Mouse (Mus musculus): ENCODE measurements around the gene Pafah2.

The Pafah2 gene

DNA sequence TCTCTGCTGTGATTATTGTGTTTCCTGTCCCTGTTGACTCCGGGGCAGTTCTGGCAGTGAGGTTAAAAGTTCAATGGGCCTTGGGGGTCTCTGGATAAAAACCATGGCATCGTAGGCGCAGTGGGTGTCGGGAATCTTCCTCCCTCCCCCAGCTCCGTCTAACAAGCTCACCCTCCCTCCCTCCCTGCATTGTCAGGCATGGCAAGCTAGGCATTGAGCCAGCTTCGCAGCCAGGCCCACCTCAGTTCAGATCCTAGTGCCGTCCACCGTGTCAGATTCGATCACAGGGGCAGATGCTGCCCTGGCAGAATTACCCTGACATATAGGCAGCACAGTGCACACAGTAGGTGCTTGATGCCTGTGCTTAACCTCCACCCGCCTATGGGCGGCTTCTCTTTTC, 25.9 kb downstream of the Pafah2 start:
- DNase-seq (ENCODE audit: low spot score in 2 of 2), result no peak

DNA sequence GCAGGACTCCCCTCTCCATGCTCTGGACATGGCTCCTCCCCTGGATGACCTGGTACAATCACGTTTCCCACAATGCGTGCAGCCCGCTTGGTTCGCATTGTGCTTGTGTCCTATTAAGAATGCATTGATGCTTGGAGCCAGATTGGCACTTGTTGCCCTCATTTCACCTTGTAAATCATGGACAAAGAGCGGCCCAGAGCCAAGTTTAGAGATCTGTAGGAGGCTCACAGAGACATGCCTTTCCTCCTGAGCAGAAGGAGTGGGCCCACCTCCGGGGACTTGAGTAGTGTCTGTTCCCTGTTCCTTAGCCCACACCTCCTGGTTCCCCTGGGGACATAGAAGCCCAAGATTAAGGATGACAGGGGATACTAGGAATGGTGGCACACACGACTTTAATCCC, 27.8 kb downstream of the Pafah2 start:
- no peak for DNase-seq (ENCODE audit: low spot score in 2 of 2)

DNA sequence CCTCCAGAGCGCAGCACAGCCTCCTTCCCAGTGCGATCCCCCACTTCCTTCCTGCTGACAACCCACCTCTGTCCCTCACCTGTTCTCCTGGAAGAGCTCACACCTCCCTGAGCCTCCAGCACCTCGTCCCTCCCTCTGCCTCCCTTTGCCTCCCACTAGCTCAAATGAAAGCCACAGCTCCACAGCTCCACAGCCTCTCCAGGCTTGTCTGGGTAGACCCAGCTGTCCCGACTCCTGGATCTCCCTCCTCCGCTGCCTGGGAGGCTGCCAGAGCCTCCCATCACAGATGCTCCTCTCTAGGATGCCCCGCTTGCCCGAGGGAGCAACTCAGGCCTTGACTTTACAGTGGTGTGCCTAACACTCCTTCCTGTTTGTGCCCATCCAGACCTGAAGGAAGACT, 29.0 kb downstream of the Pafah2 start:
- peak in 1 of 2 experiments; percentile 57 for DNase-seq (ENCODE audit: low spot score in 2 of 2)

DNA sequence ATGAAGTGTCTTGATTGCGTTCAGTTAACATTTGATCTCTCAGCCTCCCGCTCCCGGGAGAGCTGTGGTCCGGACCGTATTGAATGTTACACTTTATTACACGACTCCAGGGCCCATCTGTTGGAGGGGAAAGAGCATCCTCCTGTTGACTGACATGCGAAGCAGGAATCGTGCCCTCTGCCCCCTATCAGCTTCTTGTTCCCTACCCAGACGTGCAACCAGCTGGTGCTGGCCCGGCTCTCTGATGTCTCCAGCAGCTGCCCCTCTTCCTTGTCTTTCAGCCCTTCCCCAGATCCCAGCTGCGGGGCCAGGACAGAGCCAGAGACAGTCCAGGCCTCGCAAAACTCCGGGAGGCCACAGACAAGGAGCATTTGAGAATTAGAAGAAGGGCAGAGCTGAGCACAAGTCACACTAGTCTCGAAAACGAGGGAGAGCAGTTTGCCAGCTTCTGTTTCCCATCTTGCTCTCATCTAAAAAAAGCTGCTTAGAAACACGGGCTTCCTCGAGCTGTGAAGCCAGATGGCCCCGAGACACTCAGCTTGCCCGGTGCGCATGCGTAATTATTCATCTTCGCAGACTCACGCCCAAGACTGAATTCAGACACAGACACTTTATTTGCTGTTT, 34.4 kb downstream of the Pafah2 start:
- DNase-seq (ENCODE audit: low spot score in 2 of 2), result peak; percentile 92 to 98

DNA sequence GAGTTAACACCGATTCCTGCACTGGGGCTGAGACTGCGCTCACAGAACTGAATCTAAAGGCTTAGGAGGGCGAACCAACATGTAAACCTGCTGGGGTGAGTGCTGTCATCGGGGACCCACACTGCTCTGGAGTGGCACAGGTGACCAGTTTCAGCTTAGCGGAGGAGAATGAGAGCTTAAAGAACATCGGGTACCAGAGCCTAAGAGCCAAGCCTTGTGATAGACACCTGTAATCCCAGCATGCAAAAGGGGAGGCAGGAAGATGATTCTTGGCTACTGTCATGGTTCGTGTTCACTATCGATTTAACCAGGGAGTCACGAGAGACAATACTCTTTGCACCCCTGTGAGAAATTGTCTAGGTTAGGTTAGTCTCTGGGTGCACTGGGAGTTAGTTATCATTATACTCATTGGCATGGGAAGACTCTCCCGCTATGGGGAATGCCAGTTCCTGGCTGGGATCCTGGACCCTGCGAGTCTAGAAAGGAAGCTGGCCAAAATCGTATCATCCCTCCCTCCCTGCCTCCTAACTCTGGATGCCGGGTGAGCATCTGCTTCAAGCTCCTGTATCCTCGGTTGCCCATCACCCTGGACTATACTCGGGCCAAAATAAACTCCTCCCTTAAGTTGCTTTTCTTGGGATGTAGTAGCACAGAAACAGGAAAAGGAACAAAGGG, 36.7 kb downstream of the Pafah2 start:
- DNase-seq (ENCODE audit: low spot score in 2 of 2), result no peak

DNA sequence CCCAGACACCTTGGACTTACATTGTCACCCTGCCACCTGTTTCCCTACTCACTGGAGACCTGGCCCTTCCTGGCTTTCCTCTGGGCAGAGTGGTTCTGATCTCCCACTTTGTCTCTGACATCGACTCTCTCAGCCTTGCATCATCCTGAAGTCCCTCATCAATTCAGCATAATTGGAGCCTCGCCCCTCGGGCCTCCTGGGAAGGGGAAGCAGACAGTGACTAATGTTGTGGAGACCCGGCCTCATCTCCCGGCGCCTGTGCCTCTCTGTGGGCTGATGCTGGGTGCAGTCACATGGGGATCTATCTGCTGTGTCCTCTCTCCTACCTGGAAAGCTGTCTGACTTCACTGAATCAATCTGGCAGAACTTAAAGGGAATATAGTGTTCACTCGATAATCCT, 40.1 kb downstream of the Pafah2 start:
- no peak for DNase-seq (ENCODE audit: low spot score in 2 of 2)

DNA sequence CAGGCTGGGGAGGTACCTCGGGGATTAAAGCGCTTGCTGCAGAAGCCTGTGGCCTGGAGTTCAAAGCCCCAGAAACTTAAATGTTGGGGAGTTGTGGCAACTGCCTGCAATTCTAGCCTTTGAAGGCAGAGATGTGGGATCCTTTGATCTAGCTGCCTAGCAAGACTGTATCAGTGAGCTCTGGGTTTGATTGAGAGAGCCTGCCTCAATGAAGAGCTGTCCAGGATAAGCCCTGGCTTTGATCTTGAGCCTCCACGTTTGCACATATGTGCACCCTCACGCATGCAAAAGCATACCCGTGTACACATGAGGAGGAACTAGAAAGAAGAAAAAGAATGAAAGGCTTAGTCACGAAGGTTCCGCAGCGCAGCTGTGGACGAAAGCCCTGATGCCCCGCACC, 40.5 kb downstream of the Pafah2 start:
- no peak for DNase-seq (ENCODE audit: low spot score in 2 of 2)

DNA sequence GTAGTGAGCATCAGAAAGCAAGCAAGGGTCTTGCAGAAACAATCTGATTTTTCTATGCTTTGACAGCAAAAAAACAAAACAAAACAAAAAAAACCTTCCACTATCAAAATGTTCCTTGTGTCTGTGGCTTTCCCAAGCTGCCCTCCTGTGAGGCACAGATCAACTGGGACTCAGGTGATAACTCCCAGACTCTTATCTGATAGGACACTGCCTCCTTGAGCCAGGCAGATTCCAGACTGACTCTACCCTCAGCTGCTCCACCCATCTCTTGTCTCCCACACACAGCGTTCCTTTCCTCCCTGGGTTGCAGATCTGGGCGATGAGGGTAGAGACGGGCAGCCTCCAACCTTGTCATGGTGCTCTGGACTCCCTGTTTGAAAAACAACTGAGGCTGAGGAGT, 43.0 kb downstream of the Pafah2 start:
- DNase-seq (ENCODE audit: low spot score in 2 of 2), result no peak

DNA sequence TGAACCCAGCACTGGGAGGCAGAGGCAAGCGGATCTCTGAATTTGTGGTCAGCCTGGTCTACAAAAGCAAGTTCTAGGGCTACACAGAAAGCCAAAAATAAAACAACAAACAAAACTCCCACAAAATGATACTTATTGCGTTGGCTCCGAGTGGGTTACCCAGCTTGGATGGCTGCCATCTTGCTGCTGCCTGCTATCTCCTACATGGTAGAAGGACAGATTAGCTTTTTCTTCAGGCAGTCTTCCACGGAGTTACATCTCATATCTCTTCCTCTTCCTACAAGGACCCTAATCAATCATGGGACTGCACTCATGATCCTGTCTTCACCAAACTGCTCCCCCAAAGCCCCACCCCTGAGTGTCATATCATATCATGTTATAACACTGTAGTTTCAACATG, 43.8 kb downstream of the Pafah2 start:
- DNase-seq (ENCODE audit: low spot score in 2 of 2), result no peak

DNA sequence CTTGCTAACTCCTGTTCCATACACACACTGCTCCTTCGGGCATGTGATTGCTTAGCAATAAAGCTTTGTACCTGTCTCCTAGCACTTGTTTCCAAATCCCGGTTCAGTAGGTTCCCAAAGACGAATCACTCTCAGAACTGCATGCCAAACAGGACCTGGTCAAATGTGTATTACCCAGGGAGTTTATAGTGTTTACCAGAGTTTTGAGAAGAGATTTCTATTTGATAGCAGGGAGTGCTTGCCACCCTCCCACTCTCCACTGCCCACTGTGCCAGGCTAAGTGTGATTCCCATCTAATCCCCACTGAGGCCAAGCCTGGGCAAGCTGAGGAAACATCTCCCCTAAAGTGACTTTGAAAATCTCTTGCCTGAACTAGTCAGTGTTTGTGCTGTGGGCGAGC, 46.1 kb downstream of the Pafah2 start:
- no peak for DNase-seq (ENCODE audit: low spot score in 2 of 2)

DNA sequence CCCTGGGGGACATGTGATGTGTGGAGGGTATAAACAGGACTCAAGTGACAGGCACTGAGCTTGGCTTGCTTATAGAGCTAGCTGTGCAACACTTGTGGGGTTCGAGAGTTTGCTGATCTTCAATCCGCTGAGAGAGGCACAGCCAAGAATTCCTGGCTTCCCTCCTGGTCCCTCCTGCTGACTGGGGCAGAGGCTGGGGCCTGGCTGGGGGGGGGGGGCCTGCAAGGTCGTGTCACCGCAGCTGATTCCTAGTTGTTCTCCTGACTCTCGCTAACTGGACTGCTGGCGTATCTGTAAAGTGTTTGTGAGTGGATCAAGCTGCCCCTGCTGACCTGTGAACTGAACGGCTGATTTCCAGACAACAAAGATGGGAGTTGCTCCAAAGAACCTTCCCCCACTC, 47.5 kb downstream of the Pafah2 start:
- no peak for DNase-seq (ENCODE audit: low spot score in 2 of 2)

DNA sequence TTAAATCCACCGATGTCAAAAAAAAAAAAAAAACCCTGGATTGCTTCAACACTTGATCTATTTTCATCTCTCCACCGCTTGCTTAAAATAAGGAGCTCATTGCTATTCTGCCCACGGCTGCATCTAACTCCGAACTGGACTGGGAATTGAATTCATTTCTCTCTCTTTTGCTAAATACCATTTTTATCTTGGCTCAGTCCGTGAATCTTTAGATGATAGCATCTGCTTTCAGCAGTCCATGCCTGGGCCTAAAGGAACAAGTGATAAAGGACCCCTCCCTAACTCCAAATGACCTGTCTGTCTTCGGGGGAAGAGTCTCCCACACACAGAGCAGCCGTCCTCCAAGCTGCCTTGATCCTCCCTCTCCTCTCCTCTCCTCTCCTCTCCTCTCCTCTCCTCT, 48.8 kb downstream of the Pafah2 start:
- peak; percentile 50 to 79 for DNase-seq (ENCODE audit: low spot score in 2 of 2)

DNA sequence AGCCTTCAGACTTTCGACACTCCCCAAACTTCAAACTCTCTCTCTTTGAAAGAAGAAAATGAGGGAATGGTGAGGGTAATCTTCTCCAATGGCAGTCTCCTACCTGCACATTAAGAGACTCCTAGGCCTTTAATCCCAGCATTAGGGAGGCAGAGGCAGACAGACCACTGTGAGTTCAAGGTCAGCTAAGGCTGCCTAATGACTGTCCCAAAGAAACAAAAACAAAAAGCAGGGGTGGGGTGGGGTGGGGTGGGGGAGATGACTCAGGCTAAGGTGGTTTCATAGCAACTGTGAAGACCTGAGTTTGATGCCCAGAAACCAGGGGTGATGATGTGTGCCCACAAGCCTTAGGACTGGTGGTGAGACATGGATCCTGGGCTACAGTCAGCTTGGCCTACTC, 49.4 kb downstream of the Pafah2 start:
- DNase-seq (ENCODE audit: low spot score in 2 of 2), result no peak

DNA sequence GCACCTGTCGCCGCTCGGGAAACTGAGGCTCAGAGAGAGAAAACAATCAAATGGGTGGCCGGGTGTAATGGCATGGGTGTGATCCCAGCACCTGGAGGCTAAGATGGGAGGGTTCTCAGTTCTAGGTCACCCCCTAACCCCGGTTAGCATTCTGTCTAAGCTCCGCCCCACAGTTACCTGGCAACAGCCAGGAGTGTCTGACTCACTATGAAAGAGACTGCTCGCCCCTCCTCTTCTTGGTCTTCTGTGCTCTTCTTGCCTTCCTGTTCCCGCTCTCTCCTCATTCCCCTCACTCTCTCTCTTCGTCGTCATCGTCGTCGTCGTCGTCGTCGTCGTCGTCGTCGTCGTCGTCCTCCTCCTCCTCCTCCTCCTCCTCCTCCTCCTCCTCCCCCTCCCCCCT, 51.8 kb downstream of the Pafah2 start:
- no peak for DNase-seq (ENCODE audit: low spot score in 2 of 2)

DNA sequence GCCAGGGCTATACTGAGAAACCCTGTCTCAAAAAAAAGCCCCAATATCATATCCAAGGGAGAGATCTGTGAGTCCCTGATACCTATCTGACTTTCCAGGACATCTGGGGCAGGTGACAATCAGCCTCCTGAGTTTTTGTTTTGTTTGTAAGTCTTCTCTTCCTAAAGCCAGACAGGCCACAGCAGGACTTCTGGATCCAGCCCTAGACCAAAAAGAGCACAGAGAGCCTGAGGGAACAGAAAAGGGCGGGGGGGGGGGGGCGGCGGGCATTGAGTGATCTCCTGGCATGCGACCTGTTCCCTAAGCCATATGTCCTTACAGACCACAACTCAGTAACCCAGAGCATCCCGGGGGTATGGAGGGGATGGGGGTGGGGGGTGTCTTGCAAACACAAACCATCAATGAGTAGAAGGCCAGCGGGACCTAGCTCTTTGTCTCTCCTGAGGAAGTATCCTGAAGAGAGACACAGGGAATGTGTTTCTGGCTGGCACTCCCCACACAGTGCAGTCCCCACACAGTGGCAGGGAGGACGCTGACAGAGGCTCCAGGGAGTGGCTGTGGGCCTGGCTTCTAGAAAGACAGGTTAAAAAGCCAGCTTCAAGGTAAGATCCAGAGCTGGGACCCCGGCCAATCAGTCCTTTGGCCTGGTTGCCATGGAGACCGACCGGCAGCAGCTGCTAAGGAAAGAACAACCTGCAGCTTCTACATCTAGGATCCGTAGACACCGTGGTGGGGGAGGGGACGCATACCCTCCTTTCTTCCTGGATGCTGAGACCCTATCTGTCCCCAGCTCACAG, 53.7 kb downstream of the Pafah2 start:
- peak in 1 of 2 experiments; percentile 56 for DNase-seq (ENCODE audit: low spot score in 2 of 2)

DNA sequence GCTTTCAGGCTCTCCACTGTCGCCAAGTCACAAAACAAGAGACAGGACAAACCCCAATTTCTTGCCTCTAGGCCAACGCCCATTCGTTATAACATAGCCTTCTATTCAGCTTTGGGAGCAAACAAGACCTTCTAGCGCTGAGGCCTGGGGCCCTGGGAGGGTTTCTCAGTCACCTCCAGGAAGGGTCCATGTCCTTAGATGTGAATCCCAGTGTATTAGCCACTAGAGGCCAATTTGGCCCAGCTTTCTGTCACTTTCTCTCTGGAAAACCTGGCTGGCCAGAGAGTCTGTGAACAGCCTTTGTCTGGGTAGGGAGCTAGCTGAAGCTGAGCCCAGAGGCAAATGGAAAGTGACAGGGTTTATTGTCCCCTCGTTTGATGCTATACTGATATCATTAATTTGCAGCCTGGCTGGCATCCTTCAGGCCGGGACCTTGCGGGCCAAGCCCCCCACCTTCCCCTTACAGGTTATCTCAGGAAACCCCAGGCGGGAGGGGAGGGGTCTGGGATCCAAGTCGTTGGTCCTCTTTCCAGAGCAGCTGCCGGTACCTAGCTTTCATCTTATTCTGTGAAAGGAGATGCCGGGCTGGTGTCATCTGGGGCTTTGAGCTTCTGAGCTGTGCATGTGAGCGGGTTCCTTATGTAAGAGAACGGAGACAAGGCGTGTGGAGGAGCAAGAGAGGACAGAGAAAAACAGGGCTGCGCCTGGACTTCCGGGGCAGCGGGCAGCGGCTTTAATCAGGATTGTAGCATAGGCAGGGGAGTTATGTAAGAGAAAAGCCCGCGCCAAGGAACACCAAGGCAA, 54.5 kb downstream of the Pafah2 start:
- DNase-seq (ENCODE audit: low spot score in 2 of 2), result peak in 1 of 2 experiments; percentile 77

DNA sequence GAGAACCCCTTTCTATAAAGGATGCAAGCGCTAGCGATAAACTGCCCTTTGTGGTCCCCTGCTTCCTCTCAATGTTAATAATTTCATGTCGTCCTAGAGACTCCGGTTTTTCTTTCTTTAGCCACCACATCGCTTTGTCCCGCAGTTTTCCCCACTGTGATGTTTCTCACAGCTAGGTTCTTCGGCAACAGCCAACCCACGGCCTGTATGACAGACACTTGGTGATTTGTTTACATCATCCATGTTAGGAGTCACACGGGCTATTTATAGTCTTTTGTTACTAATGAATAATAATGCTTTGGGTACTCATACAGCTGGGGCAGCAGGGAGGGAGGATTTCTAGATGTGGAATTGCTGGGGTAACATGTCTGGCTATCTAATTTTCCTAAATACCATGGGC, 55.4 kb downstream of the Pafah2 start:
- DNase-seq (ENCODE audit: low spot score in 2 of 2), result no peak

DNA sequence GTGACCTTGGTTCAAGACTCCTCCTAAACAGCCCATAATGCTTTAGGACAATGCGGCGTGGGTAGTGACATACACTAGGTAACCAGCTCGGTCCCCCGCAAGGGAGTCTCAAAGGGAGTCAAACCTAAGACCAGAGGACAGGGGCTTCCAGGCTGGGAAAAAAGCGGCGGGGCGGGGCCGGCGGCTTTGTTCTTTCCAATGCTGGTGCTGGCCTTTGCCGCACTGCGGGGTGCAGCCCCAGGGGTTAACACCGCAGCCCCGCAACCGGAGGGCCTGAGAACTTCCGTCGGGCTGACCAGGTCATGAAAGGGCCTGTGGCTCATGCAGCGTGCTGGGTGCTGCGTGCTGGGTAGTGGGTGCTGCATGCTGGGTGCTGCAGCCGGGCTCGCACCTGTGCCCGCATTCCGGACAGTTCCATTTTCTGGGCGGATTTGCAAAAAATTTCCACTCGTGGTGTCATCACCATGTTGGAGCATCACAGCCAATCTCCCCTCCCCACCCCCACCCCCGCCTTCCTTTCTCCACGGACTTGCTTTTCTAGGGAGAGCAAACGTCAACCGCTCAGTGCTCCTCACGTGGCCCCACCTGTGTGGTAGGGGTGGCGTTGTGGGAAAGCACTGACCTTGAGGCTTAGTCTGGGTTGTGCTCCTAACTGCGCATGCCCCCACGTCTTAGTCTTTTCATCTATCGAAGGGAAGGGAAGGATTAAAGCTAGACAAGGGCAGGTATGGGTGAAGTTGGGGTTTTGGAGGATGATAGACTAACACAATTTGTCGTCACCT, 57.7 kb downstream of the Pafah2 start:
- DNase-seq (ENCODE audit: low spot score in 2 of 2), result no peak

DNA sequence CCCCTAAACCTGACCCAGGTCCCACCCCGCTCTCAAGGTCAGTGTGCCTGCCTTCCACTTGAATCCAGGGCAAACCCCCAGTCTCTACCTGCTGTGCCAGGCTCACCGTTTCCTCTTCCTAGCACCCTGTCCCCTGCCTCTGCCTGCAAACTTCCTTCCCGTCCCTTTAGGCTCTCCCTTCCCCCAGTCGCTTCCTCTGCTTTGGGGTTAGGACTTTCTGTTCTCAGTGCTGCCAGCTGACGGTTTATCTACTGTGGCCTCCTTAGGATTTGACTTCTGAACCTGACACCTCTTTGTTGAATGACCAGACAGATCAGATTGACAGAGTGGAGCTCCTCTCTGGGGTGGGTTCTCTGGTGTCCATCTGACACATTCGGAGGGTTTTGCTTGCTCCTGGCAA, 59.2 kb downstream of the Pafah2 start:
- DNase-seq (ENCODE audit: low spot score in 2 of 2), result no peak

DNA sequence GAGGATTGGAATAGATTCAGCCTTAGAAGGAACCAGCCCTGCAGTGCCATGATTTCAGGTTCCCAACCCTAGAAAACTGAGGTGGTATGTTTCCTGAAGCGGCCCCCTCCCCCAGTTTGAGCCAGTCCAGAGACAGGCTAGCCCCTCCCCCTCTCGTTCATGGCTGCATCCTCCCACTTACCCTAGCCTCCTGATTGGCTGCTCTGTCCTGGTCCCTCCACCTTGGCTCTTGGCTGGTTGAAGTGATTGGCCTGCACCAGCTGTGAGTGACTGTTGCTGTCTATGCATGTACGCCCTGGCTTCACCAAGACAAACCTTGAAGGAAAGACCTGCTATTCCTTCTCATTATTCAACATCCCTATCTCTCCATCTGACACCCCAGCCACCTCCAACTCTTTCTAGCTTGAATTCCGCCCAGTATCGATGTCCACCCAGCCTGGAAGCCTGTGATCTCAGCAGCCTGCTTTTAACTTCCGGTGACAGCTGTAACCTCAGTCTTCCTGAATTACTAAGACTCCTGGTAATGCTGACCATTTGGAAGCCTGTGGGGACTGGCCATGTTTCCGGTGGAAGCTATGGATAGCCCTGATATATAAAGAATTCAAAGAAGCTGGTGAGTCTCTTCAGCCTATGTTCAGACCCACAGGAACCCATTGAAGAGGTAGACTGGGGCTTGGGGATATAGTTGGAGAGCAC, 61.2 kb downstream of the Pafah2 start:
- DNase-seq (ENCODE audit: low spot score in 2 of 2), result no peak

DNA sequence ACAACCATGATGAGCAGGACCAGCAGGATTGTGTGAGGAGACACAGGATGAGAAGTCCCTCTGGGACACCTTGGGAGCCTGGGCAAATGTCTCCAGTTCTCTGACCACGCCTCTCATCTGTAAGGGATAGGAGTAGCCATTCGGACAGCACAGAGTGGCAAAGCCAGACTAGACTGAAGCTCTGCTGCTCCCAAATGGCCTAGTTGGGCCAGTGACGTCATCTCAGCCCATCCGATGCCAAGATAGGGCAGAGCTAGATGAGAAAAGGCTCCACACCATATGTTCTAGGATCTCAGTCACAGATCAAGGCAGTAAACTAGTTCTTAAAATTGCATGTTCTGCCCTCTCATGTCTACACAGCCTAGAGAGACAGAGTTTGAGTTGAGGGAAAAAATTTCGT, 62.7 kb downstream of the Pafah2 start:
- DNase-seq (ENCODE audit: low spot score in 2 of 2), result no peak

All from frontal cortex, postnatal 36 days (tissue).